14 mouse cellular contexts compared by ENCODE assay signal in the genomic region with DNA sequence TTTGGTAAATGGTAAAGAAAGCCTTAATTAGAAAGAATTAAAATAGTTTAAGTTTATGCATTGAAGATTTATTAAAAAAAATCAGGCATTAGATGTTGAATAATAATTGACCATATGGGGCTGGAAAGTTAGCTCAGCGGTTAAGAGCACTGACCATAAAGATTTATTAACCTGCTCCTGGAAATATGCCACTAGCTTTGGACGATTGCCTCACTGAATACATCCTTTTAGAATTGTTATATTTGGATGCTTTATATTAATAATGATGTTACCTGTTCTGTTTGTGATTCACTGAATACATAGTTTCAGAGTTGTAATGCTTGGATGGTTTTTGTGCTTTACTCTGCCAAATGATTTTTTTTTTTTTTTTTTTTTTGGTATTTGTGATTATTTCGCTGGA. TPM values are rescaled to one million over a fixed set of nuclear protein-coding genes. Genes with fewer than 3 reads are reported as not detected.
"Had no signal": no experiment of that assay in that cellular context is flagged by ENCODE, and none has a peak within 500 bp of the region (broad histone marks: within the 10 kb centered on the region; RNA-seq: fewer than 3 reads in every experiment).

No protein-coding gene starts in this region.

RNA-seq across cellular contexts. Expression of a gene that starts 32.5 kb away (rescaled TPM):
- polyA plus RNA-seq: heart, embryonic 11.5 days; heart, embryonic 12.5 days; heart, embryonic 13.5 days; heart, embryonic 14.5 days; heart, postnatal 0 days; inflammation-experienced regulatory T-cells, adult 6 months; intestine, embryonic 14.5 days; intestine, embryonic 15.5 days; intestine, embryonic 16.5 days; intestine, postnatal 0 days; kidney, embryonic 14.5 days; kidney, embryonic 15.5 days; kidney, postnatal 0 days; large intestine, adult 2 months had no signal
